Mouse (Mus musculus) urinary bladder, postnatal 14 days (tissue): ENCODE measurements around the gene Bcl2l11.
"Not testable (repeated sequence)": the region's sequence is repeated elsewhere in the genome, so short reads cannot be mapped to it uniquely, and the experiment has no call there.

Experiments
- DNase-seq: peaks from one replicate; pipeline ENCODE4 v3.0.0; 2021; ENCODE audit warnings: low spot score

Bcl2l11 gene

DNA sequence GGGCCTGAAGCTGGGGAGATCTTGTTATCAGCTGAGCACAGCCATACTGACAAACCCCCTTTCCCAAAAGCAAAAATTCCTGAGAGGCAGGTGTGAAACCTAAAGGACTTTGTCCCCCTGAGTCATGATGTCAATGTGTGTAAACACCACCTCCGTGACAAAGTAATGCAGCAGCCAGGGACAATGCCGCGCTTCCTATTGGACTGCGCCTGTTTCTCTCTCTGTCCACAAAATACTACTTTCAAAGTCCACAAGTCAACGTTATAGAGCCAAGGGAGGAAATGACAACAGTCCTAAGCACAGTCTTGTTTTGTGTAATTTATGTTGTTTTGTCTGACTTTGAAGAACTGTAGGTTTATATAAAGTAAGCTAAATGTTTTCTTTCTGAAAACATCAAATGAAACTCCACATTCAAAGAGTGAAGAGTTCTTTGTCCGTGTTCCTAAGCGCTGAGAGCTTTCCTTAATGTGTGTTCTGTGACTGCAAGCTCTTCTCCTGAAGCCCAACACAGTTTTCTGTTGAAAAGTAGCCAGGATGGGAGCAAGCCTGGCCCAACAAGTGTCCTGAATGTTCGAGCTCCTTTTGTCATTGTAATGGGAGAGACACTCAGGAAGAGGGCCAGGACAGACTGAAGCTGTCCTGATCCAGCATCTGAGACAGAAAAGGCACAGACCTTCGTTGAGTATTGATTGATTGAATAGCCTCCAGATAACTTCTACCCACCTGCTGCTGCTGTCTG is 48.9 kb downstream of the Bcl2l11 start:
- DNase-seq = no peak

DNA sequence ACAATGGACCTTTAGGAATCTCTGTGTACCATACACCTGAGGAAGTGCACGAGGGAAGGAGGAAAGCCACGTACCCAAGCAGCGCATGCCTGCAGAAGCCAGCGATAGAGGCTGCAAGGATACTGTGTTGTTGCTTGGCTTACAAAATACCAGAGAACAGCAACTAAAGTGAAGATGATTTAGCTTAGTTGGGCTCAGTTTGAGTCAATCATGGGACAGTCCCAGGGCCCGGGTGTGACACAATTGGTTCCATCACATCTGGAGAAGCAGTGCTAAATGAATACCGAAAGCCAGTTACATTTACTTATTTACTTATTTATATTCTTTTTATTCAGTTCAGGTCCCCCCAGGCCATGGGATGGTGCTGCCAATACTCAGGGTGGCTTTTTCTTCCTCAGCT is 49.8 kb downstream of the Bcl2l11 start:
- DNase-seq = no peak

DNA sequence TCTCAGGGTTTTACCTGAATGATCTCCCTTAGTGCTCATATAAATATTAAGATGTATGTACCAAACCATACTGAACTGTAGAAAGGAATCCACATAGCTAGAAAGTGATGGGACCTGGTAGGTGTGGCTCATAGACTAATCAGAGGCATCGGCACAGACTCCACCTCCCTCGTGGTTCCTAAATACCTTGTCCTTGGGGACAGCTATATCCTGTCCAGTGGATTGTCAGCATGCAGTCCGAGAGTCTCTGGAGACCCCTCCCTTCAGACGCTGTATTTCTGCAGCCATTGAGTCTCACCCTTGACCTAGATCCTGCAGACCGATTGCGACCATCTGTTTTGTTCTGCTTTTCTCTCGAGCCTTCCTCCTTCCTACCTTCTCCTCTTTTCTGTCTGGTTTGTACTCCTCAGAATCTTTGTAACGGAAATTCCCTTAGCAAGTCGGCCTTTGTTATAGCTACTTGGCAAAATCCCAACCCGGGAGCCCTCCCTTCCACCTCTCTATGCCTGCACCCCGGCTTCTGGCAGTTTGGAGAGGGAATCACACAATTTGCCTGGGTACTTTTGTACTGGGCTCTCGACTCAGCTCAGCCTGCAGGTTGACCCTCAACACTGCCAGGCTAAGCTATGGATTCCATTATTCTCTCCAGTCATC is 50.7 kb downstream of the Bcl2l11 start:
- DNase-seq = no peak

DNA sequence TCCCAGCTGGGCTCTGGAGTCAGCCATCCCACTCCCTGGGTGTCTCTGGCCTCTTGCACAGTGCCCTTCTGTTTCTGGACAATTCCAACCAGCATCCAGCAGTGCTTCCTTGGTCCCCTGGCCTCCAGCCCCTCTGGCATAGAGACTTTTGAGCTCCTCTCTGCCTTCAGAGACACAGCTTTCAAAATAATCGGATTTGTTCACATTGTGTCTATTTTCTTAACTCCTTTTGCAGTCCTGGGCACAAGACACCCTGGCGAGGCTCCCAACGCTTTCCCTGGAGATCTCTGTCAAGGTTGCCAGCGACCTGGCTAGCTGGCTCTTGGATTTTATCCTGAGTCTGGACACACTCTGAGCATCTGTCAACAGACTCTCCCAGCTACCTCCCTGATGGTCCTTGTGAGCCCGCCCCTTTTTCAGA is 51.4 kb downstream of the Bcl2l11 start:
- DNase-seq = no peak

DNA sequence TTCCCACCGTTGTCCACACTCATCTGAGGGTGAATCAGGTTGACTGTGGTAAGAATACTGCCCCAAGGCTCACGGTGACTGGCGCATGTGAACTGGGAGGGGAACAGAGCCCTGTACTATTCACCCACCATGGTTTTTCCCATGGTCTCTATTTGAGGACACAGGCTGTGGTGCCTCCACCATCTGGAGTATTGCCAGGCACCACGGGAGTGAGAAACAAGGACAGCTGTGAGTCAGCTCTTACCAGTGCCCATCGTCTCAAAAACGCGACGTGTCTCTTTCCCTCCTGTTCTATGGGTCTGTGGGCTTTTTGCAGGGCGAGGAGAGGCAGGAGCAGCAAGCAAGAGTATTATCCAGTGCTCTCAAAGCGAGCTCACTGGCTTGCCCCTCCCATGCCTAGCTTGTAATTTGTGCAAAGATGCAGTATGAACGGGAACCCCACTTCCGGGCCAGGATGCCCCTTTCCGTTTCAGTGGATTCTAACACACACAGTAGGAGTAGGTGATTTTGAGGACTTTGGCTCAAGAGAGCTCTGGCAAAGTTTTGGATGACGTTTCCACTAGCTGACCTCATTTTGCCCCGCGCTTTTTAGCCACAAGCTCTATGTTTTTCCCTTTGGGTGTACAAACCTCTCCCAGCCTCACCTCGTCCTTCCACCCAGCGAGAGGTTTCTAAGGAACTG is 53.4 kb downstream of the Bcl2l11 start:
- no peak for DNase-seq

DNA sequence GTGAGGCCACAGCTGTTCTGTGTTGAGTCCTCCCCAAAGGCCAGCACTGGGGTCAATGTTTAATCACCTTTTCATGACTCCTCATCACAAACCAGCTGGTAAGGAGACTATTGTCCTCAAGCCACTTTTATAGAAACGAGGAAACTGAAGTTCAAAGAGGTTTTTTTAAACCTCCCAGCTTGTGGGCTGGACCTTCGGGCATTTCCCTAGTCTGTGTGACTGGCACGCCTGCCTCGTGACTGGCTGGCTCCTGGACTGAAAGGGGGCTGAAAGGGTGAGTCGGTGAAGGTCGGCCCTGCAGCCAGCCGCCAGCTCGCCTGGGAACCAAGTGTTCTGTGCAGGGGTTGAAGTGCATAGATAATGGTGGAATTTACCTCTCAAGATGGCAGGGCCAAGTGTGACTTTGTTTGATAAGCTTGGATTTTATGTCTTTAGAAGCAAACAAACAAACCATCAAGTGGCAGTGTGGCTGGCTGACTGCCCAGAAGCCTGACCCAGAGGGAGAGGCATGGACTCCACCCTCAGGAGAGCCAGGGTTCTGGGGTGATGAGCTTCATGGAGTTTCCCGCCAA is 54.1 kb downstream of the Bcl2l11 start:
- DNase-seq = peak; percentile 65

DNA sequence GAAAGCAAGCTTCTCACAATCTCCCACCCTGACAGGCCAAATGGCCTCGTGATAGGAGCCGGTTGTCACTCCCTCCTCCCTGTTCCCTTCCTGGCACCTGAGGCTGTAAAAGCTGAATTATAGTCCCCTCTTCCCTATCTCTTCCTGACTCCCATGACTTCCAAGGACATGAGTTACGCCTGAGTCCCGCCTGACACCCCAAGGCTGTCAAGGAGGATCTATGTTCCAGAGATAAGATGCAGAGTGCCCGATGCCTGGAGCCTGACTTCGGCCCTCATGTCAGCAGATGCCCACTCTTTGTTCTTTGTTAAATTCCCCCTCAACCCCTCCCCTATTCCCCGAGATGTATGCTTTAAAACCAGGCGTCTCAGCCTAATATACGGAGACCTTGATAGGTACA is 56.3 kb downstream of the Bcl2l11 start:
- DNase-seq = not testable (repeated sequence)

DNA sequence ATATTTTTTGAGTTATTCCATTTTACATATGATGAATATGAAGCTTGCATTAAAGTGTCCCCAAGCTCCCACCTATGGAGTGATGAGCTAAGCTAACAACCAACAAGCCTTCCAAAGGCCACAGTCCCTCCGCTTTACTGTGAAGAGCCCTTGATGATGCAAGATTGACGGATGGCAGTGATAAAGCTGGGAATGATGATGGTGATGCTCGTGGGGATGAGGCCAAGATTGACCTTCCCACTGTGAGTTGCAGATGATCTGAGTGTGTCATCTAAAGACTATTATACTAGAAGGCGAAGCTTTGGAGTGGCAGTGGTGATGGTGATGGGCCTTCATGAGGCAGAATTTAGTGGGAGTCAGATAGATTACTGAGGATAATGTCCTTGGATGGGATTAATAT is 56.9 kb downstream of the Bcl2l11 start:
- no peak for DNase-seq

DNA sequence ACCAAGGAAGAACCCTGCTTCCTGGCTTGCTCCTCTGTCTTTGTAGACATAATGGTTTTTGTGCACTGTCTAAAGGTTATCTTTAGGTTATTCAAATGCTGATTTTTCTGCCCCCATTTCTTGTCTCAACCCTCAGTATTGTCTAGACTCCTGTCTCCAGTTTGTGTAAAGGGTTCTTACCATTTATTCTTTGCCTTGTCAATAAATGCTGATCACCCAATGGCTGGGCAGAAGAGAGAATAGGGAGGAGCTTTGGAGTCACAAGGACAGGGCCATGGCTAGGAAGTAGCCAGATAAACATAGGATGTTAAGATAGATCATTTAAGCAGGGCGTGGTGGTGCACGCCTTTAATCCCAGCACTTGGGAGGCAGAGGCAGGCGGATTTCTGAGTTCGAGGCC is 57.9 kb downstream of the Bcl2l11 start:
- no peak for DNase-seq

DNA sequence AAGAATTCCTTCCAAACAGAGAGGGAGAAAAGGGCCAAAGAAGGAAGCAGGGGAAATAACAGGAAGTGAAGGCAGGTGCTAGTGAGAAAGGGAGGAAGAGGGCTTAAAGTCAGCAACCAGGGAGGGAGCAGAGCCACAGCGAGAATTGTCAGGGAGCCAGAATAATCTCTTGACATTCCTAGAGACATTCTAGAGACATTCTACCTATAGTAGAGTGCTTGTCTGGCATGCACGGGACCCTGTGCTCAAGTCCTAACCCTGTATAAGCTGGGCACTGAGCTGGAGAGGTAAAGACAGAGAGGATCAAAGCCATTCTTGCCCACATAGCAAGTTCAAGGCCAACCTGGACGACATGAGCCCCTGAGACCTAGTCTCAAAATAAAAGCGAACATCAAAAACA is 60.1 kb downstream of the Bcl2l11 start:
- DNase-seq = no peak

DNA sequence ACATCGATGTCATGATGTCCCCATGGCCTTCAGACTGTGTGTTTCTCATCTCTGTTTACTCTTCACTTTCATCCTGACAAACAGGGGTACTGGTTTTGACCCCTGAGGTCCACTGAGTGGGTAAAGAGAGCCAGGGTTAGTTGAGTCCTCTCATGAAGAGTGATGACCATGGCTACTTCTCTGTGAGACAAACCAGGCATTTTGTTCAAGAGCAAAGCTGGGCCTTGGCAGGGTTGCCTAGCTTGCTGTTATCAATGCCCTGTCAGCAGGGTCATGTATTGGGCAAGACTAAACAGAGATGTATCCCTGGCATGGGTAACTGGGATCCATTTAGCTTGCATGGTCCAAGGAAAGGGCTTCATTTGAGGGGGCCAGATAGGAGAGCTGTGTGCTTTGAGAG is 61.4 kb downstream of the Bcl2l11 start:
- DNase-seq = no peak

DNA sequence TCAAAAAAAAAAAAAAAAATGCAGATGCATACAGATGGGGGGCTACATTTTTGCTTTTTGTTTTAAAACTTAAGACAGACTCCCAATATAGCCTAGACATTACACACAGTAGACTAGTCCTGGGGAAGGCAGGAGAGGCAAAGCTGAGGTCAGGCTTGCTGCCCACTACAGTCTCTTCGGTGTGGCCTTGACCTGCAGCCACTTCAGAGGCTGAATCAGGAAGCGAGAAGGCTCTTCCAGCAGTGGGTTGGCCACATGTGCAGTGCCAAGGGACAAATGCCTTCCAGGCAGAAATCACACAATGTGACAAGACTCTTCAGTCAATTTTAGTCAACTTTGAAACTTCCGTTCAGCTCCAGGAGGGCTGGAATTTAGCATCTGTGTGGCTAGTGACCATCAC is 62.6 kb downstream of the Bcl2l11 start:
- DNase-seq = no peak

DNA sequence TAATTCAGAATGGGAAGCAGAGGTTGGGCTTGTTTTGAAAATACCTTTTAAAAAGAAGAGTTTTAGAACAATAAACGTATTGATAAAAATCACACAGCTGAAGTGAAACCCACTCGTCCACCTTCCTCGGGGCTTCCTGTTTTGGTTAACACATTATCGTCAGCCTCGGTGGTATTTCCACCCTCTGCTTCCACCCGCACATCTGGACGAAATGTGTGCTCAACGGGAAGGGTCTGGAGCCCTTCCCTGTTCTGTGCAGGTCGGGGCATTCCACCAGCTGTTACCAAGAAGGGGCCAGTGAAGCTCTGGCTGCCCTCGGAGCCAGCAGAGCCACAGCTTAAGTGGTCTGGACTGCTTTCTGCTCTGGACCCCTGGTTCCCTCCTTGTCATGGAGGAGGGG is 63.9 kb downstream of the Bcl2l11 start:
- no peak for DNase-seq

DNA sequence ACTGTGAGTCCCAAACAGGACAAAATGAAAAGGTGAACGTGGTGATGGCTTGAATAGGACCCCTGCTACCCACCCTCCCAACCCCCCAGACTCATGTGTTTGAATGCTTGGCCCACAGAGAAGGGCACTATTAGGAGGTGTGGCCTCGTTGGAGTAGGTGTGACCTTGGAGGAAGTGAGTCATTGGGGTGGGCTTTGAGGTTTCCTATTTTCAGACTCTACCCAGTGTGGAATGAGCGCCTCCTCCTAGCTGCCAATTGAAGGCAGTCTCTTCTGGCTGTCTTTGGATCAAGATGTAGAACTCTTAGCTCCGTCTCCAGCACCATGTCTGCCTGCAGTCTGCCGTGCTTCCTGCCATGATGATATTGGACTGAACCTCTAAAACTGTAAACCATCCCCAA is 64.4 kb downstream of the Bcl2l11 start:
- no peak for DNase-seq

DNA sequence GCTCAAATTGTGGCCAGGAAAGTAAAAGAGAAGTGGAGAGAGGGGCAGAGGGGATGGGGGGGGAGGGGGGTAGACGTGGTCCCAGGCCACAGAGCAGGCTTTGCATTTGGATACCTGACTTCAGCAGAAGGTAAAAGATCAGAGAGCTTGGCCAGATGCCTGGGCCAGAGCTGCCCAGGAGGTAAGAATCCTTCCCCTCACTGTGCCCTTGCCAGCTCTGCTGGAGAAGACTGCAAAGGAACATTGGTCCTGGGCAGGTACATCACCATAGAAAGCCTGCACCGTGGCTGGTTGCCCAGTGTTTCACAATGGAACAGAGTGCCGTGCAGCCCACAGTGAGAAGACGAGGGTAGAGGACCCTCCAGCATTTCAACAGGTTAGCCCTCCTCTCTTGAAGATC is 67.6 kb downstream of the Bcl2l11 start:
- peak; percentile 8 for DNase-seq

DNA sequence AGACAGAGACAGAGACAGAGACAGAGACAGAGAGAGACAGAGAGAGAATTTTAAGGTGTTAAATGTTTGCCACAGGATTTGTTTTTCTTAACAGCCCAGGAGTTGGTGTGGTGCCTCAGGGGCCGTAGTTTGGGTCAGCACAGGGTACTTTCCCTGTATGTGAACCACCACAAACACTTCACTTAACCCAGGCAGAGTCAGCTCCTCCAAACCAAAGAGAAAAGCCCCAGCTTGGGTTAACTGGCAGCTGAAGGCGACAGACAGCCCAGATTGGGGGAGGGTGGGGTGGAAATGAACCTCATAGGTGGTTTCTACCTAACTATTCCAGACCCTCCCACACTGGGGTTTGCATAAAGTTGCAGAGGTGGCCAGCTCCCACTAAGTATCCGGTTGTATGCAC is 71.5 kb downstream of the Bcl2l11 start:
- no peak for DNase-seq

DNA sequence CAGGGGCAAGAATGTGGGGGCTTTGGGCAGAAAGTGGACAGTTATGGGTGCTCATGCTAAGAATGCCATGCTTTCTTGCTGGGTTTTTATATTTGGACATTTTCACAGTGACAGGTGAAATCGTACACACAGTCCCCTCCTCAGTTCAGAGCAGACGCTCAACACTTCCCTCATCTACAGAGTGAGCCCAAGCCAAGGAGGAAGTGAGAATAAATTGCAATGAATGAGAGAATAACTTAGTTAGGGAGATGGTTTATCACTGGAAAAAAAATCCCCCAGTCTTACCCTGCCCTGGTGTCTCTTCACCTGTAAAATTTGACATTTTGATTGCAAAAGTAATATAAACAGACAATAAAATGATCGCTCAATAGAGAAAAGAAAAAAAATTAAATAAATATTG is 77.3 kb downstream of the Bcl2l11 start:
- no peak for DNase-seq

DNA sequence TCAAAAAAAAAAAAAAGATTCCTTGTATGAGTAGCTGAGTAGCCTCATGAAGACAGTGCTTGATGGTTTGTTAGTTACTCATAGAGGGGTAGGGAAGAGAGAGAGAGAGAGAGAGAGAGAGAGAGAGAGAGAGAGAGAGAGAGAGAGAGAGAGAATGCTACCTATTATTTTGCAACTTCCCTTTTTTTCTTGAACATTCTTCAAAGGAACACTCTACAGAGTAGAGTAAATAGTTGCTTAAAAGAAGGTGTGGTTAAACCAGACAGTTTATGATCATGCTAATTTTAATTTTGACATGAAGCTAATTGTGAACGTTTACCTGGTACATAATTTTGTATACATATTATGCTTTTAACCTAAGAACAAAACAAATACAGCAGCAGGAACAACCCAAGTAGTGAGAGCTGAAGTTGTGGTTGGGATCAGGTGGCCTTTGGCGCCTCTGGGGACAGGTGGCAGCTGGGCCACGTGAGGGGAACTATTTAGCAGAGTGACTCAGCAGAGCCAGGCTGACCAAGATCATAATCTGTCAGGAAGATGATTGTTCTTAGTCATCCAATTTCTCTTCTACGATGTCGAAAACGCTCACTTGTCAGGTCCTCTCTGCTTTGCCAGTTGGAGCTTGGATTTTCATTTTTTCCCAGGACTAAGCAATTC is 78.0 kb downstream of the Bcl2l11 start:
- DNase-seq = peak; percentile 54

DNA sequence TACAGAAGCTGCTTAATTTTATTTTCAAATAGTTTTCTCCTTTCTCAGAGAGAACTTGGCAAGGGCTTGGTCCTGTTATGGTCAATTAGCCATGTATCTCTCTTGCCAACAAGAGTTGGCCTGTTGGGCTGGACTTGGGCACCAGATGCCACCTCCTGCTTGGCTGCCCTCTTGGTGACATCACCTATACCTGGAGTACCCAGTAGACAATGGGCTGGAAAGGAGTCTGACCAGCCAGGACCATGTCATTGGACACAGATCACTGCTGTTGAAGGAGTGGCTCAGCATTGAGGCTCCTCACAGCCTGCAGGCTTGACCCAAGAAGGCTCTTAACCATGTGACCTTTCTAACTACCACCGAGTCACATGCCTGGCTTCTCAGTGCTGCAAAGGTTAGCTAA is 82.7 kb downstream of the Bcl2l11 start:
- no peak for DNase-seq

DNA sequence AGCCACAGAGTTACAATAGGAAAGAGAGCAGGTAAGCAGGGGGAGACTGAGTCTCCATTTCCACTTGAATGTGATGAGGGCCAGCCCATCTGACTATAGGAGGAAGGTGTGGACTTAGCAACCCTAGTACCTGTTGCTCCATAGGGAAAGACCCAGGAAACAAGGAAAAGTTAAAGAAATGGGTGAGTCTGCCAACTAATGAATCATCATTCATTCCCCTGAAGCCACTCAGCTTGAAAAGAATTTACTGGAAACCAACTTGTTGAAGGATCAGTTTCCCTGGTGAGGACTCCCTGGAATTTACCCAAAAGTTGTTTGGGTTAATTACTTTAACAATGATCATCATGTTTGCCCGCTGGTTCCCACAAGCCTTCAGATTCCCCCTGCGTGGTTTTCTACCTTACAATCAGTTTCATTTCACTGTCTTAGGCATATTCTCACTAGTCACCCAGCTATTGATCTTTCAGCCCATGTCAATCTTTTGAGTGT is 84.0 kb downstream of the Bcl2l11 start:
- no peak for DNase-seq

DNA sequence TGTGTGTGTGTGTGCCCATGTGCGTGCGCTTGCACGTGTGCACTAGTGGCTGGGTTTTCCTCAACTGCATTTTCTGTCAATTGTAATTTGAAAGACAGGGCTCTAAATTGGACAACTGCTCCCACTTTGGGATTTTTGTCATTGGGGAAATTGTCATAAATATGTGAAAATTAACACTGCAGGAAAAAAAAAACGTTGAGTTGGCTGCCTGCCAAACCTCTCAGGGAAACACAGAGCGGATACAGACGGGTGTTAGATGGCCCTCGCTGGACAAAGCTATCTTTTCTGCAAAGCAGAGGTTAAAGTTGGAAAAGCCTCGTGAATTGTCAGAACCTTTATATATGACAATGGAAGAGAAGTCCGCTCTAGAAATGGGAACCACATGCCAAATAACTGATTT is 84.5 kb downstream of the Bcl2l11 start:
- DNase-seq = no peak
